Mouse (Mus musculus): ENCODE results near the gene Tfeb. TPM values are rescaled to one million over a fixed set of nuclear protein-coding genes. Genes with fewer than 3 reads are reported as not detected.

The Tfeb gene
- total RNA-seq, 2 experiments from 2014 or later = 10.0 to 10.6 TPM

DNA sequence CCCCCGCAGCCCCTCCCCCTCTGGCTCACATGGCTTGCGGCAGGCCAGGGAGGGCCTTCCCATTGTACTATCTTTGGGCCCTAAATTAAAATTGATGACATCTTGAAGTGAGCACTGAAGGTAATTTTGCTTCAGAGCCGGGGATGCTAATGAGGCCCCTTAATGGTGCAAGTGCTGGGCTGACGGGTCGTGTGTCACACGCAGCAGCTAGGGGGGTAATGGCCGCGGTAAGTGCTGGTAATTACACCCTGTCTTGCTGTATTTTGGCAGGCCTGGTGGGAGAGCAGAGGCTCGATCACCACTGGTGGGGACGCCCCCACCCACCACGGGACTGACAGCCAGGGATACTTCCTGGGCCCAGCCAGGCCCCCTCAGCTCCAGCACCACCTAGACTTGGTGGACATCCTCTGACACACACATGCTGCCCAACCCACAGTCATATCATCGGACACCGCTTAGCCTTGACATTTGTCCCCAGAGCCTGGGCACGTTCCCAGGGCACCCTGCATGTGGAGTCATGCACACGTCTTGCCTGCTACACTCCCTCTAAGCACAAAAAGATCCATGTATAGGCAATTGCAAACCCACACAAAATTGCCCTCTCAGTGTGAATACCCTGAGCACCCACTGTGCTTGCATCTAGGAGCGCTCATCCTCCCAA is 59.5 kb downstream of the Tfeb start:
- no peak for DNase-seq (ENCODE audit: extremely low spot score in 1 of 2, low spot score in 2 of 2)
- Histone ChIP-seq H3K4me3 (no peak overlapping the region), H3K27ac (no peak overlapping the region)
- intact Hi-C loops (cut with DNase I) = loop anchor here (10.0 kb wide), 1 partner anchor 539 kb away; no protein-coding TSS in a partner anchor
- TF ChIP-seq CTCF (IDR thresholded peaks at IDR 0.05) = no peak

DNA sequence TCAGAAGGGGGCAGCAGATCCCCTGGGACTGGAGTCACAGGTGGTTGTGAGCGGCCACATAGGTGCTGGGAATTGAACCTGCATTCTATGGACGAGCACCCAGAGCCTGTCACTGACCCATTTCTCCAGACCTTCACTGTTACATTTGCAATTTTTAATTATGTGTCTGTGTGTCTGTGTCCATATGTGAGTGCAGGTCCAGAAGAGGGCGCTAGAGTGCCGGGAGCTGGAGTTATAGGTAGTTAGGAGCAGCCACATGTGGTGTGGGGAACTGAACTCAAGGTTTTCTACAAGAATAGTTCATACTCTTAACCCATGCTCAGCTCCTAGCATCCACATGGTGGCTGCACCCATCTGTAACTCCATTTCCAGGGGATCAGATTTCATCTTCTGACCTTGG is 60.1 kb downstream of the Tfeb start:
- TF ChIP-seq CTCF (IDR thresholded peaks at IDR 0.05) = peak; percentile 30
- intact Hi-C loops (cut with DNase I) = loop anchor here (10.0 kb wide), 1 partner anchor 538 kb away; no protein-coding TSS in a partner anchor
- no peak overlapping the region for H3K4me3 ChIP-seq
- no peak for DNase-seq (ENCODE audit: extremely low spot score in 1 of 2, low spot score in 2 of 2)
- H3K27ac ChIP-seq = no peak overlapping the region

DNA sequence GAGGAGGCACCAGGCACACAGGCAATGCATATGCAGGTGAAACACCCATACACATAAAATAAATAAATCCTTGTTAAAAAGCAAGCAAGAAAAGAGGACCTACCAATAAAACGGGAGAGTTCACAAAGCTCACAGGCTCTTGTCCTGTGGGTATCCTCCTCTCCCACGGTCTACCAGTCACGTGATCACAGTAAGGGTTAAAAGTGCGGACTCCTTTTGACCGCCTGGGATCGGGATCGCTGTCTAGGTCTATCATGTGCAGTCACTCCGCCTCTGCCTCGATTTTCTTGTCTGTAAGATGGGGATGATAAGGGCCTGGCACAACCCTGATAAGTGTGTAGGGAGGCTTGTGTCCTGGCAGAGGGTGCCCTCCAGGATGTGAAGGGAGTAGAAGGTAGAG is 60.6 kb downstream of the Tfeb start:
- intact Hi-C loops (cut with DNase I) = loop anchor here (10.0 kb wide), 1 partner anchor 537 kb away; no protein-coding TSS in a partner anchor
- no peak for TF ChIP-seq CTCF (IDR thresholded peaks at IDR 0.05)
- DNase-seq (ENCODE audit: extremely low spot score in 1 of 2, low spot score in 2 of 2) = no peak
- Histone ChIP-seq H3K27ac (no peak overlapping the region), H3K4me3 (no peak overlapping the region)

DNA sequence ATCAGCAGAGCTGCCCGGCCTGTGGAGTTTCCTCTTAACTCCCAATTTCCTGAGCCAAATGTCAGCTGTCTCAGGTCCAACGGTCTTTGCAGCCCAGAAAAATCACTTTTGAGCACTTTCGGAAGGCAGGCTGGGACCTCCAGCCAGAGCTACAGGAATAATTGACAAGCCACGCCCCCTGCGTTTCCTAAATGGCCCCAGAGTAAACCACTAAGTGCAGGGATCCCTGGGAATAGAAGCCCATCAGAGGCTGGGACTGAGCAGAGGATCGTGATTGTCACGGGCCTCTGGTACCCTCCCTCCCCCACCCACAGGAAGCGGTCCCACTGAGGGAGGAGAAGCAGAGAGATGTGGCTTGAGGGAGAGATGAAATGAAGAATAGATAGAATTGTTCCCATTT is 66.0 kb downstream of the Tfeb start:
- TF ChIP-seq CTCF (IDR thresholded peaks at IDR 0.05) = no peak
- no peak for DNase-seq (ENCODE audit: extremely low spot score in 1 of 2, low spot score in 2 of 2)
- Histone ChIP-seq H3K4me3 (no peak overlapping the region), H3K27ac (no peak overlapping the region)
- intact Hi-C loops (cut with DNase I) = no loop called here

DNA sequence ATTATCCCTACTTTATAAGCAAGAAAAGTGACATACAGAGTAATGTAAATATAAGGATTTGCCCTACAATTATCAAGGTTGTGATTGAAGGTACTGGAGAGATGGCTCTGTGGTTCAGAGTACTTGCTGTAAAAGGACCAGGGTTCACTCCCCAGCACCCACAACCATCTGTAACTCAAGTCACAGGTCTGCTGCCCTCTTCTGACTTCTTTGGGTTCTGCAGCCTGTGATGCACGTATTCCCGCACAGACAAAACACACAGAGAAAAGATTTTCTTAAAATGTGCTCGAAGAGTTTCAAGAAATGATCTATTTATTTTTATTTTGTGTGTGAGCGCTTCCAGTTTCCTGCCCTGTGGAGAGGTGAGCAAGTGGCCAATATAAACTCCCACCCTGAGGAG is 66.8 kb downstream of the Tfeb start:
- TF ChIP-seq CTCF (IDR thresholded peaks at IDR 0.05) = no peak; the same call in 1 of the 2 replicates
- no peak overlapping the region for H3K27ac ChIP-seq
- intact Hi-C loops (cut with DNase I) = no loop called here

DNA sequence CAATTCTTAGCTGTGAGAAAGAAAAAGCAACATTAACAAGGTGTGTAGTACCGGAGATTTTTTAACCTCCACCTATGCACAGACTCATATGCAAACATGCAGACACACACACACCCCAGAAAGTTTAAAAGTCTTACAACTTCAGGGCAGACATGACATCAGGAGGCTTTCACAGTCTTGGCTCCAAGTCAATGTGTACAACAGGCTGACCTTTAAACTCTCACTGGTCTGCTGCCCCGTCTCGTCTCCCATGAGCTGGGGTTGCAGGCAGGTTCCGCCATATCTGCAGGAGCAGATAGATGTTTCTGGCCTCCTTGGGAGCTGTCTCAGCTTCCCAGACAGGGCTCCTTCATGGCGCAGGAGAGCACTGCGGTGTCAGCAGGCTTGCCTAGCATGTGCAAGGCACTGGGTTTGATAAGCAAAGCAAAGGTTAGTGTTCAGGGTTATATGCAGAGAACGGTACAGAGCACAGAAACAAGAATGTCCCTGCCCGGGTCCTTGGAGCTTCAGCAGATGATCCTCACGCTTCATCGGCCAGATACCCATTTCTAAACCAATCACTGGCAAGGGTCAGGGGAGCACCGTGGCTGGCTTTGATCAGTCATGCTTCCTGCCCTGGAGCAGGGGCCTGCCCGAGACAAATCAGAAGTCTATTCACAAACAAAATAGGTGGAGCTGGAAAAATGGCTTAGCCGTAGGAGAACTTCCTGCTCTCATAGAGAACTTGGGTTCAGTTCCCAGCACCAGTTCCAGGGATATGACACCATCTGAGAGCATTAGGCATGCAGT is 68.4 kb downstream of the Tfeb start:
- no peak for DNase-seq (ENCODE audit: extremely low spot score in 1 of 2, low spot score in 2 of 2)
- intact Hi-C loops (cut with DNase I) = no loop called here
- Histone ChIP-seq H3K27ac (no peak overlapping the region), H3K4me3 (no peak overlapping the region)
- no peak for TF ChIP-seq CTCF (IDR thresholded peaks at IDR 0.05)

More for the DNA sequence above, 66.8 kb downstream of the Tfeb start:
- H3K4me3 ChIP-seq = no peak overlapping the region
- no peak for DNase-seq (ENCODE audit: extremely low spot score in 1 of 2, low spot score in 2 of 2)

DNA sequence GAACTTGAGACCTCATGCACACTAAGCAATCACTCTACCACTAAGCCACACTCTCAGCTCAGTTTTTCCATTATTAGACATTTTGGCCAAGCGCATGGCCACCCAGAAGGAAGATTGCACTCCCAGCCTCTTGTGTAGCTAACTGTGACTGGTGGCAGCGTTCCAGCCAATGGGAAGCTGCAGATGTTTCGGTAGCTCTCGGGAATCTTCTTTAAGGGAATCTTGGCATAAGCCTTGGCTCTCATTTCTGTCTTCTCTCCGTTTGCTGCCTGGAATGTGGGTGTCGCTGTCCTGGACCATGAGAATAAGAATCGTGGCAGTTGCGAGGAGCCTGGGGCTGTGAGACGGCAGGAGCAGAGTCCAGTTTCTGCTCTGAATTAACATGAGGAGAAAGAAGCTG is 69.4 kb downstream of the Tfeb start:
- intact Hi-C loops (cut with DNase I) = no loop called here
- Histone ChIP-seq H3K4me3 (no peak overlapping the region), H3K27ac (no peak overlapping the region)
- no peak for DNase-seq (ENCODE audit: extremely low spot score in 1 of 2, low spot score in 2 of 2)
- TF ChIP-seq CTCF (IDR thresholded peaks at IDR 0.05) = no peak

DNA sequence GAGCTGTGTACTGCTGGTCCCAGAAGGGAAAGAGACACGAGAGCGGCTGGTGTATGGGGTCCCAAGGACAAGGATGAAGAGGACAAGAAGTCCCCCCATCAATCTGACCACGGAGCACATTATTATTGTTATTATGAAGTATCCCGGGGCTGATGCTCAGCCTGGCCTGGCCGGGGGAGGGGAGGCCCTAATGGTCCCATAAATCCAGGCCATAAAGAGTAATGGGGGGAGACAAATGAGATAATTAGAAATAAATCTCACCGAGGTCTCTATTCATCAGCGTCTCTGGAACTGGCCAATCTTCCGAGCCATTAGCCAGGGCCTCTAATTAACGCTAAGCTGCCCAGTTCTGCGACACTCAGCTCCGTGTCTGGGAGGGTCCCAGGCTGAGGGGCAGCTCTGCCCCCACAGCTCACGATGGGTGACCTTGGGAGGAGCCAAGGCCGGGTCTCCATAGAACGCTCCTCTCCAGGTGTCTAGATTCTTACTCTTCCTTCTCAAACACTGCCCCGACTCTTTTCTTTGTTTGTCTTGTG is 74.5 kb downstream of the Tfeb start:
- DNase-seq (ENCODE audit: extremely low spot score in 1 of 2, low spot score in 2 of 2) = no peak
- TF ChIP-seq CTCF (IDR thresholded peaks at IDR 0.05) = no peak
- intact Hi-C loops (cut with DNase I) = no loop called here
- Histone ChIP-seq H3K27ac (no peak overlapping the region), H3K4me3 (no peak overlapping the region)

DNA sequence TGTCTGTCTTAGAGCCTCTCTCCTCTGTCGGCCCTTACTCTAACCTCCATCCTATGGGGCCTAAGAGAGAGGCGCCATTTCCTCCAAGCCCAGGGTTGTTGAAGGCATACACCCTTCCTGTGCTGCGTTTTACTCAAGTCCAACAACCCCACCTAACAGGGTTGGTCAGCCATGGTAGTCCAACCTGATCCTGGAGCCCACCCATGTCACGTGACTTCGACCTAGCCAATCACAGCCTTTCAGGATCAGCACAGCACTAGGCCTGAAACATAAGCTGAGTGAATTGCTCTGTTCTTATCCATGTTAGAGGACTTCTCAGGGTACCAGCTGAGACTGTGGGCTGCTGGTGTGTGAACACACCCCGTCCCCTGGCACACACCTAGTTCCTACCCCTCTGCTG is 75.4 kb downstream of the Tfeb start:
- no peak overlapping the region for H3K4me3 ChIP-seq
- TF ChIP-seq CTCF (IDR thresholded peaks at IDR 0.05) = no peak
- intact Hi-C loops (cut with DNase I) = no loop called here
- DNase-seq (ENCODE audit: extremely low spot score in 1 of 2, low spot score in 2 of 2) = no peak
- H3K27ac ChIP-seq = no peak overlapping the region

DNA sequence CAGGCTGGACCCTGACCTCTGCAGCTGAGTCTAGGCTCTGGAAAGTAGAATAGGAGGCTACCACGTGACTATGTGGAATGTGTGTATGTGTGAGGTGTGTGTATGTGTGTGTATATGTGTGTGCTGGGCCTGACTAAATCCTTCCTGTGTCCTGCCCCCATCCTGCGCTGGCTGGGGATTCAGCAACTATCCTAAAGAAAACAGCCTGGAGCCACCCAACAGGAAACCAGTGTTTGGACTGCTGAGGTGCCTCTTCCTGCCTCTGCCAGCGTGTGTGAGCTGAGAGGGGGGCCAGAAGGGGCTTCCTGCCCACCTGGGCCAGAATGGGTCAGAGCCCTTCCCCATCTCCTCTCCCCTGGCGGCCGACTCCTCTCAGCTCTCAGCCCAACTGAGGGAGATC is 76.8 kb downstream of the Tfeb start:
- intact Hi-C loops (cut with DNase I) = no loop called here
- DNase-seq (ENCODE audit: extremely low spot score in 1 of 2, low spot score in 2 of 2) = no peak
- Histone ChIP-seq H3K27ac (no peak overlapping the region), H3K4me3 (no peak overlapping the region)
- no peak for TF ChIP-seq CTCF (IDR thresholded peaks at IDR 0.05)

DNA sequence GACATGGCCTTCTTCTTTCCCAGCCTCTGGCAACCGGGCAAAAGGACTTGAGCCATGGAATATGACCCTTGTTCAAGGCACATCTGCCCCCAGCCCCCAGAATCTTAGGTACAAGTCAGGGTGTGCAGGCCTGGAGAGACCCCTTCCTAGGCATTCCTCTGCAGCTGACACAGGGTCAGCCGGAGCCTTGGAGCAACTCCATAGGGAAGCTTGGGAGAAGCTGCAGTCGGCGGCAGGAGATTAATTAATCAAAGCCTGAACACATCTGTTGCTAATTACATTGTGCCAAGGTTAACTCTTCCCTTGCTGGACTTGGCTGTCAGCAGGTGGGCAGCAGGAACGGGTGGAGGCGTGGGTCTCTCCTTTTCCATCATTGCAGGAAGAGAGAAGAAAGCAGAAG is 77.7 kb downstream of the Tfeb start:
- Histone ChIP-seq H3K4me3 (no peak overlapping the region), H3K27ac (no peak overlapping the region)
- TF ChIP-seq CTCF (IDR thresholded peaks at IDR 0.05) = no peak
- intact Hi-C loops (cut with DNase I) = no loop called here
- no peak for DNase-seq (ENCODE audit: extremely low spot score in 1 of 2, low spot score in 2 of 2)

DNA sequence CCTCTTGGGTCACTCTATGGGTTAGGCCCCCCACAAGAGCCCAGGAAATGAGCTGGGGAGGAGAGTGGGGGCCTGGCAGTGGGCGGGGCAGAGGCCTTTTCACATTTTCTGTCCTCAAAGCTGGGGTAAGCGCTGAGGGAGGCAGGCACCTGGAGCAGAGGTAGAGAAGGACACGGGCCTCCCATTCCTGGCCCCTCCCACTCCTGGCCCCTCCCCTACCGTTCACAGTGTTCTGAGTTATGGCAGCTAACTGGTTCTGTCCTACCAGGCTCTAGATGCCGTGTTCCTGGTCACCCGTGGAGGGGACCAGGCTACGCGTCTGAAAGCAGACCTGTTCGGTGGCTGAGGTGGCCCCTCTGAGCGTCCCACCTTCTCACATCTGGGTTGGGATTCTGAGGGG is 78.6 kb downstream of the Tfeb start:
- TF ChIP-seq CTCF (IDR thresholded peaks at IDR 0.05) = no peak
- H3K27ac ChIP-seq = no peak overlapping the region
- no peak overlapping the region for H3K4me3 ChIP-seq
- intact Hi-C loops (cut with DNase I) = no loop called here
- no peak for DNase-seq (ENCODE audit: extremely low spot score in 1 of 2, low spot score in 2 of 2)
